Mouse (Mus musculus): ENCODE results near the gene Crlf2.

- TF ChIP-seq POLR2A (IDR thresholded peaks at IDR 0.05; ENCODE audit: extremely low read depth, insufficient read depth, low read length) (no peak), CTCF (IDR thresholded peaks at IDR 0.05; ENCODE audit: low read depth, low read length) (no peak)
Observed at GRCm38 (mm10) chr5:109557321-109558122, 1.3 kb downstream of the Crlf2 start.
